Mouse (Mus musculus) mature B cell (primary cell): ENCODE measurements at regions not wholly inside any gene's neighbourhood (a gene's known extent, or its start where the extent isn't known, plus 50 kb on each side); places are given as distances from the start of the nearest gene placed in this dataset.

Experiments used
- in situ Hi-C: fragments of 300-500 bp; cut with MboI; formaldehyde crosslinking; loops from 2 replicates; pipeline ENCODE4 v1.14.3; 2019

DNA sequence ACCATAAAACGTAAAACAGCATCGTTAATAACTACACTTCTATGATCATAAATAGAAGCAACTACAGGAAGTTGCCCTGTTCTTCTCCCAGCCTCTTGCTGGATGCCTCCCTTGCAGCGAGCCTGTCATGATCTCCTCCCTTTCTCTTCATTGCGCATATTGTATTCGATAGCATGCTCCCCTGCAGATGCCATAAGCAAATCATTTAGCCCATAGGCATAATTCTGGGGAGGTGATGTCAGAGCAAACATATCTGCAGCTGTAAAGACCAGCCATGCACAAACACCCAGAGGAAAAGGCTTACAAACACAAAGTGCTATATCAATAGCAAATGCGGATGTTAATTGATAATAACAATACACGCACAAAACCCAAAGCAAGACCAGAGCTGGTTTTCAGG lies 155.7 kb upstream of the Kif2a start:
- in situ Hi-C loops = no loop called here

DNA sequence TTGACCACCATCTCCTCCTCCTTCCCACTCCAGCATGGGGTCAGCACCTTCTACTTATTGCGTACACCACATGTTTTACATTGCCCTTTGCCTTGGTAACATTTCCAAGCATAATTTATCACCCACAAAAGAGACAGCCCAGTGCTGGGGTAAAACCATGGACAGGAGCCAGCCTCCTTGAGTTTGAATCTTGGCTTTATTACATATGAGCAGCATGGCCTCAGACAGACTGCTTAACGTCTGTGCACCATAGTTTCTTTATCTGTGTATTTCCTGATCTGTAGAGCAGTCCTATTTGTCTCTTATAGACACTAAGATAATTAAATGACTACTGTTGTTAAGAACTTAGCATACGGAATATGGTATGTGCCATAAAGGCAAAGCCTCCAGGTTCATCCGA lies 154.0 kb upstream of the Kif2a start:
- in situ Hi-C loops = no loop called here

DNA sequence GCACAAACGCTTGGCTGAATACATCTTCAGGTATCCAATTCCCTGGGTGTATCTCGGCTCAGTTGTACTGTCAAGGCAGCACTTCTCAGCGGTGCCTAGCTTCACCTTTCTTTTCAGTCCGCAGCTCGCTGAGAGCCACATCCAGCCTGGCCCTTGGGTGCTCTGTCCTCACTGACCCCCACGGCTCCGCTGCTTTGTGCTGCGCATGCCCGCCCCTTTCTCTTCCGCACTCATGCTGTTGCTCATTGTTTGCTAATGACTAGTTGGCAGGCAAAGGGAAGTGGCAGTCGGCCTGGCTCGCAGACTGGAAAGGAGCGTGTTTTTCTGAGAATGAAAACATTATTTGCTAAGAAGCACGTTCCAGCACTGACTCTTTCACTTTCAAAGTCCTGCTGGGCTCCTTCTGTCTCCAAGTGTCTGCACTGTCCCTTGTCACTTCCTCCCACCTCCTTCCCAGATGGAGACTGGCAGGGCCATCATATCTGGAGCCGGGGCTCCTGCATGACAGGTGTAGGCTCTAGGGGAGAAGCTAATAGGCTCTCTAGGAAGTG lies 146.7 kb upstream of the Kif2a start:
- in situ Hi-C loops = no loop called here

DNA sequence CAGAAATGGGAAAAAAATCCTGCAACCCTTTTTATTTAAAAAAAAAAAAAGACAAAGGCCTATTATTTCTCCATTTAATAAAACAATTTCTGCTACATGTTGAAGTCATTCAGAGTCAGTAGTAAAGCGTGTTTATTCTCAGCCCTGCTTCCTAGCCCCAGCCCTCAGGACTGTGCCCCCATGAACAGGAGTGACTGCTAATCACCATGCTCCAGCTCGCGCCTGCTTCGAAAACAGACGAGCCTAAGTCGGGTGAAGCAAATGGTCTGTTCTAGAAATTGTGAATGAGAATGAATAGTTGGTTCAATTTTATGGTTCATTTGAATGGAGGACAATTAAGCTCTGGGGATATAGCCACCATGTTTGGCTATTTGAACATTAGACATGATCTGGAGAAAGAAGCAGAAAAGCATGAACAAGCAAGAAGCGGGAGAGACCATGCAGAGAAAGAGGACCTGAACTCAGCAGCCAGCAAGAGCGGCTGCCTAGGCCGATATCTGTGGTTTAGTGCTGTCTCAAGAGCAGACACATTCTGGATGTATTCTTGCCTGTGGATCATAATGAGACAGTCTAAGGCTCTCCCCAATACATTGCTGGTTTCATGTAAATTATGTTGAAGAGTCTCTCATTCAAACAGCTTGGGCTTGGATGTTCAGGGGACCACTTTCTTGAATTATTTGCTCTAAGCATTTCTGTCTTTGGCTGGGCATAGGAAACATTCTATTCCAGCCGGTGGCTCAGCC lies 146.1 kb upstream of the Kif2a start:
- in situ Hi-C loops = no loop called here

DNA sequence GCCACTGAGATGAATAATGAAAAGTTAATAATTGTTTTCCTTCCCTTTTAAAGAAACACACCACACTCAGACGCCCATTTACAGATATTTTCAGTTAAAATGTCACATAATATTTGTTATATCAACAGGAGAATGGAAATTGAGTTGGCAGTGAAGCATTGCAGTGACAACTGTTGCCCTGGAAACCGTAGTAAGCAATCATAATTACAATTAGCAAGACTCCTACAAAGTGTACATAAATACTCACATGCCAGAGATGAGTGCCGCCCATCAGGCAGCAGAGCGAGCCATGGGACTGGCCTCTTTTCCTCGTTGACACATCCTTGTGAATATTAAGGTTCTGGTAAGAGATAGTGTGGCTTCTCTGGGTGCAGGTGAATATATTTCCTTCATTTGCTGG lies 129.6 kb upstream of the Kif2a start:
- in situ Hi-C loops = no loop called here

DNA sequence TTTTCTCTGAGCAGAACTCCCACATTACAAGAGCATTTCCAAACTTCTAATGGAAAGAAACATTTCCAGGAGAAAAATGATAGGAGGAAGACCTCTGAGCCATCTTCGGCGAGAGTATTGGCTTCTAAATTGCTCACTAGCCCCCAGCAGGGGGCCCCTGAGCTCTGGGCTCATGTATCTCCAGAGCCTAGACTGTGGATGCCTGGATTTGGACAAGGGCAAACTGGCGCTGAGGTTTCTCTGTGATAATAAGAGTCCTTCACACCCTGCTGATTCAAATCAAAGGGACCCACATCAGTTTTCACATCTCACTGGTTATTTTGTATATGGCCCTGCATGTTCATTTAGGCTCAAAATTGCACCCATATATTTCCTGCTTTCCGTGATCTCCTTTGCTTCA lies 119.3 kb upstream of the Kif2a start:
- in situ Hi-C loops = no loop called here

DNA sequence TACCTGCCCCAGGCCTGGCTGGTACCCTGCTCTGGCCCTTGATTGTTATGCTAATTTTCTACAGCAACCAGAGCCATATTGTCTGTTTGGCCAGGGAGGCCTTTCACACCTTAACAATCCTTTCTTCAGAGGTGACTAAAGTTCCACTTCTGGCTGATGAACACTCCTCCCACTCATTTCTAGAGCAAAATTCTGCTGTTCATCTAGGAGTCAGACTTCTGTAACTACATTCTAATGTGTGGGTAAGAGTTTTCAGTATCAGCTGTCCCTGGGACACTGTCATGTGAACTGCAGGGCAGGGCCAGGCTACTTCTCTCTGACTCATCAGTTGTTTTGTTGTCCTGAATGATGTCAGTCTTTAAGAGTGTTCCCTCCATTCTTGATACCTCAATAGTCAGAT lies 112.2 kb upstream of the Kif2a start:
- in situ Hi-C loops = no loop called here

DNA sequence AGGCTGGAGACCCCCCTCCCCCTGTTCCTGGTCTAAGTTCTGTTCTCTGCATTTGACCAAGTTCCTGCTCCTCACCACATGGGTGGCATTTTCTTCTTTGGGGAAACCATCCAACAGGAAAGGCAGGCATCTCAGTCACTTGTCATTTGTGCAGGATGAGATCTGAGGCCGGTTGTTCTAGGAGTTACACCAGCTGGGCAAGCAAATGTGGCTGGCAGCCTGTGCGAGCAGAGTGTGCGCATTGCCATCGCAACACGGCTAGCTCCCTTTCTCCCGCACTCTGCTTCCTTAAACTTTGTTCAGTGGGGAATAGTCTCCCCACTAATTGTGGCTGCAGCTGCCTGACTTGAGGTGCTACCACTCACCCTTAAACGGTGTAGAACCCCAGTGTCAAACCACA lies 104.7 kb upstream of the Kif2a start:
- in situ Hi-C loops = no loop called here

DNA sequence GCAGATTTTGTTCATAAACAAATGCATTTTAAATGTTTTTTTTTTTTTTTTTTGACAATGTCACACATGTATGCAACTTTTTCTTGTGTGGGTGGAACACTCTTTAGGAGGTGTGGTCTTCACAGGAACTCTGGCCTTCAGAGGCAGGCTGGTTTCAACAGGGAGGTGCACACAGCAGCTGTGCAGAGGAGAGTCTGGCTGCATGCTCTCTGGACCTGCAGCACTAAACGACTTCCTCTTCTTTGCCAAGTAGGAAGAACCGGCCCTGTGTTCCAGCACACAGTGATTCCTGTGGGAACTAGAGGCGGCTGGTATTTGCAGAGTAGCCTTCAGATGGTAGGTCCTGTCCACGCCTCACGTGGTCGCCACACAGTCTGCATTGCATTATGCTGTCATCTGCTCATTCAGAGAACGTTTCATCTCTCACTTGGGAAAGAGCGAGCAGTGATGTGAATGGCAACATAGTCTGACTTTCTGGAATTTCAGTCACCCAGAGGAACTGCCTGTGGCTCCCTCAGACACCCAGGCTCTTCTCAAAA lies 102.3 kb upstream of the Kif2a start:
- in situ Hi-C loops = loop anchor here (25.0 kb wide), 1 partner anchor 1038 kb away; the partner anchor contains the start of genes Ercc8 and Ndufaf2

DNA sequence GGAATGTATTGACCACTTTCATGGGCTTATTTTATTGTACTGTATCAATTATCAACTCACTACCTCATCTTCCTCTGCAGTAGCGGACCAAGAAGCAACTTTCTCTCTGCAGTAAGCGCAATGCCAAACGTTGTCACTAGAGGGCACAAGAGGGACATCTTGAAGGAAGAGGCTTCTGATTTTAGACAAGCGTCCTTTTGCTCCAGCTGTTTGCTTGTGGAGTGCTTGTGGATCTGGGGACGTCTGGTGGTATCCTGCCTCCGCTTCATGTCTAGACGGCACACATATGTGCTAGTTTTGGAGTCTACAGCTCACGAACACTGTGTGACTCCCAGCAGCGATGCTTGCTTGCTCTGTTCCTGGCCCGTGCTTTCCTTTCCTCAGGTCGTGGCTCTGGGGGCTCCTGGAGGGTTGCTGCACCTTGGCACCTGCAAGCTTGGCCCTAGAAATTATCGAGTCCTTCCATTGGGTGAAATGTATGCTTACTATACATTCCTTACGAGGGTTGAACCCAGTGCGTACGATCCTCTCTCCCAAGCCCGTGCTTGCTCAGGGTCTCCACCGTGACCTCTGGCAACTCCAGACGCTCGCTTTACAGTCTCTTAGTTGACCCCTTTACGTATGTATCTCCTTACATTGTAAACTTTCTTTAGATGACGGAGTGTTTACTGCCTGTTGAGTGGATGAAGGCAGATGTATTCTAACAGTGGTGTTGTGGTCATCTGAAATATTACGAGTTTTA lies 92.2 kb upstream of the Kif2a start:
- in situ Hi-C loops = loop anchor here (25.0 kb wide), 1 partner anchor 1048 kb away; the partner anchor contains the start of genes Ercc8 and Ndufaf2

DNA sequence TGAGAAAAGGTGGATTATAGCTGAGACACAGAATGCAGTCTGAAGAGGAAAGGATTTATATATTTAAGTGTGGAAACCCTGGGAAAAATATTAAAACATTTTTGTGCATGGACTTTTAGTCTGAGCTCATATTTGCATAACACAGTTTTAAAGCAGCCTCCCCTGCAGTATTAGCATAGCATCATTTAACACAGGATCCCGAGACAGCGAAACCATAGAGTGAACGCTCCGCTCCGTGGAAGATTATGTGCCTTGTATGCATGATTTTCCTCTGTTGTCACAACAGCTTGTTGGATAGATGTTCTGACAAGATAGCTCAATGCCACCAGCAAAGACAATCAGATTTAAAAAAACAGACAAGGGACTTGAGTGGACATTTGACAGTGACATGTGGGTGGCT lies 86.1 kb upstream of the Kif2a start:
- in situ Hi-C loops = loop anchor here (25.0 kb wide), 1 partner anchor 1054 kb away; the partner anchor contains the start of genes Ercc8 and Ndufaf2

DNA sequence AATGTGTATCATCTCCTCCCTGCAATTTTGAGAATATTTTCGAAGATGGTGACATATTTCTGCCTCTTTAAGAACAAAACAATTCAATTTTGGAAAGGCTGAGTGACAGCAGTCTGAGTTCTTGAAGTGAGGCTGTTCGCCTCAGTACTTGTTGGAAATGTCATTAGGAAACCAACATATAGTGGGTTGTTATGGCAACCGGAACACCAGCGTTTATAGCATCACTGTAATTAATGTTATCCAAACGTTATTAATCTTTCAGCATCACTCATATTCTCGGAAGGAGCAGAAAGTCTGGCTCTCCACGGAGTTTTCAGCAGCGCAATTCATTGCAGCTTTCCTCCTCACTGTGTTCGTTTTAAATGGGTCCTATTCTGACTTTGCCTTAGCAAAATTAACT lies 85.6 kb upstream of the Kif2a start:
- in situ Hi-C loops = loop anchor here (25.0 kb wide), 1 partner anchor 1055 kb away; the partner anchor contains the start of genes Ercc8 and Ndufaf2

DNA sequence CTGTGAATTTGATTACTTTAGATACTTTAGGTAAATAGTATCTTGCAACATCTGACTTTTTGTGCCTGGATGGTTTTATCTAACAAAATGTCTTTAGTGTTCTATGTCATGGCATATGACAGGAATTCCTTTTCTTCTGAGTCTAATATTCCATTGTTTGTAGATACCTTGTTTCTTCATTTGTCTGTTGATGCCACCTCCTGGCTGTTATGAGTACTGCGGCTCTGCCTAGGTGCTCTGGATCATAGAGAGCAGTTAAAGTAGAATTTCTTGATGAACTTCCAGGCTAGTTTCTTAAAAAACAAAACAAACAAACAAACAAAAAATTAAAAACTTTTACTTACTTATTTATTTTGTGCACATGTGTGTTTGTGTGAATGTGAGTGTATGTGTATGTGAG lies 83.6 kb upstream of the Kif2a start:
- in situ Hi-C loops = loop anchor here (25.0 kb wide), 1 partner anchor 1057 kb away; the partner anchor contains the start of genes Ercc8 and Ndufaf2

DNA sequence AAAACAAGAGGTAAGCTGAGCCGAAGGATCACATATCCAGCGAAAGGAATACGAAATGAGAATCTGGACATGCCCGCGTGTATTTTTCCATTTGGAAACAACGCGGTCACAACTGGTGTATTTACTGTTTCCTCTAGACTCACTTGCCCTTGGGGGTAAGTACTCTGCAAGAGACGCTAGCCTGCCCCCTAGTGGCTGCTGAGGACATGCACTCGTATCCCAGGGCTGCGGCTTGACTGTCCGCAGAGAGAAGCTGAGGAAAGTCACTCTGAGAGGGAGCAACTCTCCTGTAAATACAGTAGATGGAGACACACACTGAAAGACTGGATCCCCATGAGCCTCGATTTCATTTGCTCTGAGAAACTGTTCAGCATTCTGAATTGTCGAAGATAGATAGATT lies 79.7 kb upstream of the Kif2a start:
- in situ Hi-C loops = loop anchor here (5.0 to 25.0 kb wide), 2 partner anchors 159 to 1061 kb away; partner anchors contain the start of genes Ercc8 and Ndufaf2

DNA sequence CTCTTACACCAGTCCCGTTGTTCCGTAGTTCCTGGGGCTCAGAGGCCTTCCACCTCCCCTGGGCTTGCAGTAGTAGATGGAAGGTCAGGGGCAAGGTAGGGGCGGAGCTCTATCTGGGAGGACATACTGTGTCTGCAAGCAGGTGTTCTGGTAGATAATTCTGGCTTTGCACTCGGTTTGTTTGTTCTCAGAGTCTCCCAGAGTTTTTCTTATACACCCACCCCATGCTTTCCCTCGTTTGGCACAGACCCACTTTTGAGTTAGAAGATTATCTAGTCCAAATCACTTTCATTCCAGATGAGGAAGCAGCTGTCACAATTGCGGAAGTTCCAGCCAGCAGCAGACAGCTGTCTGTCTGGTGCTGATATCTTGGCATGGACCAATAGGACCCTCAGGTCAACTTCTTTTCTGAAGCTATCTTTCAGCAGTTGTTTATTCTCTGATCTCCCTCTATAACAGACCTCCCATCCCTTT lies 79.0 kb upstream of the Kif2a start:
- in situ Hi-C loops = loop anchor here (5.0 to 25.0 kb wide), 2 partner anchors 159 to 1061 kb away; partner anchors contain the start of genes Ercc8 and Ndufaf2

DNA sequence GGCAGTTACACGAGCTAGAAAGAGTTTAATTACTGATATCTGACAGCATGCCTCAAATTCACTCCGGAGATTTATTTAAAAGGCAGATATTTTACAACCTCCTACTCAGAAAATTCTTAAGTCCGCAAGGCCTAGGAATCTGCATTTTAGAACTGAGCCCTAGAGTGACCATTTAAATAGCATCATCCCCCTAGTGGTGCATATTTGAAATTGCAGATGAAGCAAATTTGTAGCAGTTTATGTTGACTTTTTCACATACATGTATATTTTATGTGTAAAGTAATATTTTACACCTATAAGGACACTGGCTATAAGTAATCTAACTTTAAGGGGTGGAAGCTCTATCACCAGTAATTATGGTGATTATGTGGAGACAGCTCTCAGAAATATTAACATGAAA lies 78.2 kb upstream of the Kif2a start:
- in situ Hi-C loops = loop anchor here (5.0 to 25.0 kb wide), 2 partner anchors 158 to 1062 kb away; partner anchors contain the start of genes Ercc8 and Ndufaf2

DNA sequence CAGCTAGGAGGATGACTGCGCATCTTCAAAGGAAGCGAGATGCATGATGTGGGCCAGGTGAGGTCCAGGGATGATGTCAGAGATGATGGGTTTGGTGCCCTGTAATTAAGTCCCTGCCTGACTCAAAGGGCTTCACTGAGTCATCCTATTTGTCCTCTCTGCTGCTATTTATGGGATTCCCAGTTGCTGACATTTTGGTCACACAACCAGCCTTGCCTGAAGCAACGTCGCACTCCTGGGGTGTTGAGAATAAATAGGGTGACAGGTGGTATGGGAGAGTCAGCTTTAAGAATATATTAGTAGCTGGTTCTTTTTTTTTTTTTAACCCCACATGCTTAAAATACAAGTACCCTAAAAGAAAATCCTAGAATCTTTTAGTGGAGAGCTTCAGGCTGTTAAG lies 75.1 kb upstream of the Kif2a start:
- in situ Hi-C loops = loop anchor here (10.0 kb wide), 1 partner anchor 72 kb away; the partner anchor contains the start of gene Kif2a

DNA sequence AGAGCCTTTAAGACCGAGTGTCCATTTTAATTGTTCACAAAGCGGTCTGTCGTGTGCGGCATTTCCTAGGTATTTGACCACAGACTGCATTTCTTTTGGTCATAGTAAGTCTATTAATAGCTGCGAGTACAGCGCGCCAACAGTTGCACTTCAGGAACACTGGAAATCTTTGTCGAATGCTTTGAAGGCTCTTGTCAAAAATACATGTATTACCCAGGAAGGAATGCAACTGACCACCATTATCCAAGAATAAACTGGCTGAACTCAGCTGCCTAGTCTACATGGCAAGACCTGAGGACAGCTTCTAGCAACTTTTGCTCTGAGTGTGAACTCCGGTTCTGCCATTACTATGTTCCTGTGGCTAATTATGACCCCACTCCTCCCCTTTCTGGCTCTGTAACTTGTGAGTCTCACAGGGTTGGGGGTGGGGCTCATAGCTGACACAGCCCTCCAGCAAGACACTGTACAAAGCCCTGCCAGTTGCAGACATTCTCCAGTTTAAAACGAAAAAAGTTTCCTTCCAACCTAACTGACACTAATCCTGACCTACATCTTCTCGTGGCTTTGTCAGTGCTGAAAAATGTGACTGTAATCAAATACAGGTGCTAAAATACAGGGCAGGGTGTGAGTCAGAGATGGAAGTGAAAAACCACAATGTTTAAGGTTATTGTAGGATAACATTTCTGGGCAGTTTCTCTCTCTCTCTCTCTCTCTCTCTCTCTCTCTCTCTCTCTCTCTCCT lies 73.2 kb upstream of the Kif2a start:
- in situ Hi-C loops = loop anchor here (10.0 kb wide), 1 partner anchor 70 kb away; the partner anchor contains the start of gene Kif2a

DNA sequence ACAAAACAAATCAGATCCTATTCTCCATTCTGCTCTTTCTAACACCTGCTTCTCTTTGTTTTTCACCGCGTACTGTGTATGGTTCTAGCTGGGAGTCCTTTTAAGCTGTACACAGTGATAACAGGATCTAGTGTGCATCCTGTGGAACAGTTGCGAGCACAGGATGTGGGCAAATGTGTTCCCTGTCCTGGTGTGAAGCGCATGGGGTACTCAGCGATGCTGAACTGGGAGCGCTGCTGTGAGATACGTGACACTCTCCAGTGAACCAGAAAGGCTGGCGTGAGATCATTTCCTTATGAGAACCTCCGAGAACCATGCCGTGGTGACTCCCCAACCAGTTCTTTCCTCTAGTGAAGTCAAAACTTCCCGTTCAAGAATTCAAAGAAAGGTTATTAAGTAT lies 72.6 kb upstream of the Kif2a start:
- in situ Hi-C loops = loop anchor here (10.0 kb wide), 1 partner anchor 70 kb away; the partner anchor contains the start of gene Kif2a

DNA sequence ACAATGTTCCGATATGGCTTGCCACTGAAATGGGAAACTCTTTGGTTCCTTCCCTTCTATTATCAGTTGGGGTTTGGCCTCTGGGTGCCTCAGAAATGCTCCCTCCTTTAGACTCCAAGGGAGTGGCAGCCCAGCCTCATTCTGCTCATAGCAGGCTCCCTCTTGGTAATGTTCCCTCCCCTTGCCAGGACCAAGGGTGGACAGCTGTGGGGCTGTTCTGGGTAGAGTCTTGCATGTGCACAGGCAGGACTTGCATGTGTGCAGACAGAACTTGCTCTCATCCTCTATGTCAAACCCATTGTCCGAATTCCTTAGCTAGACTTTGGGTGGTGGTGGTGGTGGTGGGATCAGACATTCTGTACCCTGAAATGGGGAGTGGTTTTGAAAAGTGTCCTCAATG lies 71.8 kb upstream of the Kif2a start:
- in situ Hi-C loops = loop anchor here (10.0 kb wide), 1 partner anchor 69 kb away; the partner anchor contains the start of gene Kif2a

DNA sequence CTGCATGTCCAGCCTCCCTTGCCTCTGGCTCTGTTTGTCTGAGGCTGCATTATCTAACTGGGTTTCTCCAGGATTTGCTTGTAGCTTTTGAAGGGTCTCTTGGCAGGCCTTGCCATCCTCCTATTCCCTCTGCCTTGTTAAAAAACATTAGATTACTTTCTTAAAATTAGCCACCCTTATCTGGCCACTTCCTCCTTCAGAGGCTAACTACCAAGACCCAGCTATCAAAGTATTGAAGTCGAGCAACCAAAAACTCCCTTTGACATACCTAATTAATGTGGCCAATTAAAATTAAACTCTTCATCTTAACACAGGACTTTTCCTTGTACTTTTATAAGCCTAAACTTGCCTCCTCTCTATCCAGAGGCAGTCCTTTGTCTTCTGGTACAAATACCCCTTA lies 66.3 kb upstream of the Kif2a start:
- in situ Hi-C loops = no loop called here
